Mouse (Mus musculus) lung, postnatal 0 days (tissue): ENCODE measurements around the gene Clk4. TPM values are rescaled to one million over a fixed set of nuclear protein-coding genes. Genes with fewer than 3 reads are reported as not detected.

Experiments used
- ATAC-seq: fragments of 200-750 bp; cut with Nextera tagmentation; 2 replicates; pipeline ENCODE4 v1.8.0; 2017; ENCODE audit warnings: moderate library complexity
- DNase-seq: peaks from one replicate; pipeline ENCODE4 v3.0.0-alpha.2; 2016; ENCODE audit warnings: low spot score
- H3K27ac ChIP-seq: fragments of 300-500 bp; sonication (generic); 2 replicates; pipeline ENCODE4 v1.5.1; 2014; ENCODE audit warnings: antibody characterized with exemption, mild to moderate bottlenecking, low read length, mixed read lengths
- H3K27me3 ChIP-seq: fragments of 300-500 bp; sonication (generic); replicated peaks from 2 replicates; pipeline ENCODE4 v1.6.1; 2014; ENCODE audit warnings: low read length, mixed read lengths; ENCODE audit not compliant: insufficient read depth
- H3K36me3 ChIP-seq: fragments of 300-500 bp; sonication (generic); 2 replicates; pipeline ENCODE4 v1.6.1; 2014; ENCODE audit warnings: low read length, mixed read lengths; ENCODE audit not compliant: insufficient read depth
- H3K4me1 ChIP-seq: fragments of 300-500 bp; sonication (generic); 2 replicates; pipeline ENCODE4 v1.6.1; 2014; ENCODE audit warnings: antibody characterized with exemption, low read depth, low read length, mixed read lengths; ENCODE audit not compliant: insufficient read depth
- H3K4me2 ChIP-seq: fragments of 300-500 bp; sonication (generic); replicated peaks from 2 replicates; pipeline ENCODE4 v1.6.1; 2014; ENCODE audit warnings: low read depth, mild to moderate bottlenecking, low read length, moderate library complexity, mixed read lengths
- H3K4me3 ChIP-seq: fragments of 300-500 bp; sonication (generic); 2 replicates; pipeline ENCODE4 v1.5.1; 2014; ENCODE audit warnings: low read depth, low read length
- H3K9ac ChIP-seq: fragments of 300-500 bp; sonication (generic); replicated peaks from 2 replicates; pipeline ENCODE4 v1.6.1; 2014; ENCODE audit warnings: low read depth, mild to moderate bottlenecking
- H3K9me3 ChIP-seq: fragments of 300-500 bp; sonication (generic); 2 replicates; pipeline ENCODE4 v1.6.1; 2016; ENCODE audit warnings: low read length, mixed read lengths
- CTCF ChIP-seq: IDR thresholded peaks from 2 replicates; pipeline ENCODE4 v1.5.1; 2016; ENCODE audit warnings: antibody characterized with exemption, mild to moderate bottlenecking
- EP300 ChIP-seq: IDR thresholded peaks from 2 replicates; pipeline ENCODE4 v1.6.1; 2016; ENCODE audit warnings: antibody characterized with exemption, mild to moderate bottlenecking, control low read depth
- WGBS: fragments of 180-500 bp; shearing (Covaris S2); extraction: QIAGEN DNeasy Blood & Tissue Kit; methylation state at CpG from one replicate; pipeline ENCODE4 v1.1.7; 2014; 5-methylcytosine and 5-hydroxymethylcytosine counted together
- polyA plus RNA-seq: library from polyadenylated mRNA; unstranded; fragments of >200 nt; fragmentation: Nextera tagmentation; extraction: Ambion mirVana; gene quantifications from 2 replicates; pipeline ENCODE4 v1.2.1, GENCODE M21; 2015

Clk4 gene
- polyA plus RNA-seq, 1 experiment from 2014 or later: 101 TPM

DNA sequence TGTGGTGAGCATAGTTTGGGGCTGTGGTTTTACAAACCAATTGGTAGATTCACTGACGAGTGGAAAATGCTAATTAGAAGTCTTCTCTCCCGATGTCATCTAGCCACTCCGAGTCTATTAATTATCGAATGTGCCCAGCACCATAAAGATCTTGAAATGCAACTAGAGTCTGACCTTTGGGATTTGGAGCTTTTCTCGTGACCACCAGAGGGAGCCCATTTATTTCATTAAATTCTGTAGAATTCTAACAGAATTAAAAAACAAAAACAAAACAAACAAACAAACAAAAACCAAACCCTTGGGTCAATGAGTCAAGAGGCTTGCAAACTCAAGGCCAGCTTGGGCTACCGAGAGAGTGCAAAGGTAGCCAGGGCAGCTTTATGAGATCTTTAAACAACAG lies 65.4 kb downstream of the Clk4 start:
- ATAC-seq: no peak
- no peak overlapping the region for H3K9ac ChIP-seq
- no peak overlapping the region for H3K4me3 ChIP-seq
- TF ChIP-seq EP300 (no peak), CTCF (peak; percentile 51)
- H3K4me1 ChIP-seq: no peaks in the 10 kb centered on the region
- peak; percentile 36 for DNase-seq
- no peaks in the 10 kb centered on the region for H3K36me3 ChIP-seq
- no peak overlapping the region for H3K4me2 ChIP-seq
- no peaks in the 10 kb centered on the region for H3K9me3 ChIP-seq
- H3K27ac ChIP-seq: no peak overlapping the region
- WGBS: 64% methylated on average over 6 of the region's 6 CpGs
- H3K27me3 ChIP-seq: no peaks in the 10 kb centered on the region

DNA sequence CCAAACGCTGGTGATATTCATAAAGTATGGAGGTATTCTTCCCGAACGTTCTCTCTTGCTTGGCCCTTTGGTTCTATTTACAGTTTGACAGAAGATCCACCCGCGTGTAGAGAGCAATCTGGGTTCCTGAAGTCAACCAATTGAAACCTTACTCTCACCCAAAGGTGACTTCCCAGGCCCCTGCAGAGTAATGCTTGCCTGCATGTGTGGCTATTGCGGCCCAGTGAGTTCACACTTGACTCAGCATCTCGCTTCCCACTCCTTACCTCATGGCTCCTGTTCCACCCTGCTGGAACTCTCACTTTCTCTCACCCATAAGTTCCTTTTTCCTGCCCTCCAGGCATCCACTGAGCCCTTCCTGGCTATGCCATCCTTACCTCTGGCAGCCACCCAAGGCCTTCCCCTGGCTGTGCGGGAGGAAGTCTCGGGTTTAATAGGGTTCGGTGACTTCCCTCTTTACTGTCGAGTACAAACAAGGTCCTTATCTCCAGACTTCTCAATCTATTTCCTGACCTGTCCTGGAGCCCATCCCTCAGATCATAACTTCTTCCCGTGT lies 66.9 kb downstream of the Clk4 start:
- H3K4me2 ChIP-seq: no peak overlapping the region
- H3K27me3 ChIP-seq: no peaks in the 10 kb centered on the region
- H3K4me3 ChIP-seq: no peak overlapping the region
- no peaks in the 10 kb centered on the region for H3K36me3 ChIP-seq
- H3K9me3 ChIP-seq: no peaks in the 10 kb centered on the region
- no peak overlapping the region for H3K27ac ChIP-seq
- DNase-seq (no peak), ATAC-seq (no peak)
- H3K4me1 ChIP-seq: no peaks in the 10 kb centered on the region
- WGBS: 64% methylated on average over 12 of the region's 12 CpGs
- no peak for TF ChIP-seq CTCF
- TF ChIP-seq EP300: no peak
- H3K9ac ChIP-seq: no peak overlapping the region

DNA sequence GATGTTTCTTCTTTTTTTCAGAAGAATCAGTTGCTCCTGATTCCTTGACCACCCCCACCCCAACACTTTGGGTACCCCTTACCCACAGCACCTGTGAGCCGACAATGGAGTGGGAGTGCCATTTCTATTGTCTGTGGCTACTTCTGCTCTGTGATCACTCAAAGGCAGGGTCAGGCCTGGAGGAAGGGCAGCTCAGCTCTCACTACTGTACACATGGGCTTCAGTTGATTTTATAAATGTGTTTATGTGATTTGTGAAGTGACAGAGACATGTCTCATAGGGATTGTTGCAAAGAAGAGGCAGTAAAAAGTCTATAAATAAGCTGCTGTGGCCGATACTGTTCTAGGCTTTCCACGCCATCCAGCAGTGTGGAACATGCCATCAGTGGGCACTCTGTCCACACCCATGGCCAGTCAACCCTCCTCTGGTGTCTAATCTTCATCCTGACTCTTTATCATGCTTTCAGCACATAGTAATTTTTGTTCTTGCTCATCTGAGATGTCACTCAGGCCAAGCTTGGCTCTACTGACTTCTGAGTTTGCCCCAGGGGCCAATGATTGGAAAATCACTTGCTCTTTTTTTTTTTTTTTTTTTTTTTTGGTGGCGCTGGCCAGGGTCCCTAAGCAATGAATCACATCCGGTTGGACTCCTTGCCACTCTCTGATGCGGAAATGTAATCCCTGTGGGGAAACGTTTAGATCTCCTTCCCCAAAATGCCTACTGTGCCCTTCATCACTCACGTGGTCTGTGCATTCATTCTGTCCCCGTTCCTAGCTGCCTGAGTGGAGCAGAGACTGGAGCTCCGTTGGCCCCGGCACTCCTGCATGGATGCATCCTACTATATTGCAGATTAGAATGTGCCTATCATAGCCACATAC lies 68.5 kb downstream of the Clk4 start:
- Histone ChIP-seq H3K36me3 (no peaks in the 10 kb centered on the region), H3K4me2 (no peak overlapping the region), H3K9ac (no peak overlapping the region), H3K4me3 (no peak overlapping the region), H3K27me3 (no peaks in the 10 kb centered on the region), H3K9me3 (no peaks in the 10 kb centered on the region), H3K4me1 (no peaks in the 10 kb centered on the region), H3K27ac (no peak overlapping the region)
- WGBS: 45% methylated on average over 11 of the region's 11 CpGs
- ATAC-seq (peak; percentile 62), DNase-seq (peak; percentile 72)
- TF ChIP-seq CTCF (no peak), EP300 (peak; percentile 40; the same call in 1 of the 2 replicates)

Other genes with a start within 250 kb of the Clk4 start
- gene Olfr54, start 247.5 kb upstream of the Clk4 start, polyA plus RNA-seq: not detected in 2 replicates
- not detected in 2 replicates for gene Olfr1375, start 213.6 kb upstream of the Clk4 start, polyA plus RNA-seq
- gene Zfp354a, start 202.5 kb upstream of the Clk4 start, polyA plus RNA-seq: 5.7 and 5.9 TPM in 2 replicates
- gene Gm12569, start 41.3 kb upstream of the Clk4 start, polyA plus RNA-seq: not detected in 2 replicates
- gene BC049762, start 1.3 kb downstream of the Clk4 start, polyA plus RNA-seq: 0.71 and 0.72 TPM in 2 replicates
- gene Col23a1, start 28.2 kb downstream of the Clk4 start, polyA plus RNA-seq: 17.2 and 18.2 TPM in 2 replicates